Mouse (Mus musculus): ENCODE measurements around the gene Actr3b.

Actr3b gene

DNA sequence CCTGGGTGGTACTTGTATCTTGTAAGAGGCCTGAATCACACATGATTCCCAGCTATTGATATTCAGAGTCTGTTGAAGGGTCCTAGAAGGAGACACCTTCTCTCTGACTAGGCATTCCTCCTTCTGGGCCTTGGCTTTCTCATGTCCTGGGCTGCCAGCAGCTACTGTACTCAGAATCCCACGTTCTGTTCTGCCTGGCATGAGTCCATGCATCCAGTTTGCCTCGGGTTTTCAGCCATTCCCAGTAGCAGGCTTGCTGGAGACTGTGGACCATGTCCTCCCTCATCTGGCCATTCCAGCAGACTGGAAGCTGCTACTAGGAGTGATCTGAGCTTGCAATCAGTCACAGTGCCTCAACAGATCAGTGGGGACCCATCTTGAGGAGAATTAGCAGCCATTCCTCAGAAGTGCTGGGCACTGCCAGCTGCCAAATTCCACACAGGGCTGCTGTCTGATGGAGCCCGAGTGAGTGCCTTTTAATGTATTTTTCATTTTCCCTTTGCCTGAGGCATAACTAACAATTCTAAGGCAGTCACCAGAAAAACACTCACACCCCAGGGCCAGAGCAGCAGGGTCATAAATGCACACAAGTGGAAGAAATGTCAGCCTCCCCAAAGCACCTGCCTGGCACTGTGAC is 130.1 kb downstream of the Actr3b start:
- no peak for DNase-seq

DNA sequence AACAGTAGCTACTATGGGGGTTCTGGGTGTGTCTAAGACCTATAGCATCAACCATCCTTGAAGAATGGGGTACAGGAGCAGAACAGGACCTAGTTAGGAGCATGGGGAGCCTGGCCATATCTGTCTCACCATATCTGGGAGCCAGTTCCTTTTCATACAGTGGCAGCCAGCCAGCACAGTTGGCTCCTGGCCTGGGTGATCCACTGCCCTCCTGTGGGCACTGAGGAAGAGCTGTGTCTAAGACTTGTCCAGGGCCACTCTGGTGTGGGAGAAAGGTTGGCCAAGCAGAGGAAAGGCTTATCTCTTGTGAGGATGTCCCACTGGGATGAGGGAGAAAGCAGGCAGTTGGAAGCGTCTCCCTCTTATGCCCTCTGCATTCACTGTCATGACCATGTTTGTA is 131.5 kb downstream of the Actr3b start:
- peak; percentile 13 for DNase-seq

Measured in right cerebral cortex, adult 18-20 months (tissue).